Mouse (Mus musculus) thymus, adult 18-20 months (tissue): ENCODE data around the gene Cutc.
A peak's percentile ranks its signal among the peaks of the same experiment; 100 is the strongest.

Experiments used
- DNase-seq, 2 experiments: peaks; one replicate each; pipeline ENCODE4 v3.0.0; 2022; ENCODE audit warnings: mixed read lengths in 2 of 2

The Cutc gene

DNA sequence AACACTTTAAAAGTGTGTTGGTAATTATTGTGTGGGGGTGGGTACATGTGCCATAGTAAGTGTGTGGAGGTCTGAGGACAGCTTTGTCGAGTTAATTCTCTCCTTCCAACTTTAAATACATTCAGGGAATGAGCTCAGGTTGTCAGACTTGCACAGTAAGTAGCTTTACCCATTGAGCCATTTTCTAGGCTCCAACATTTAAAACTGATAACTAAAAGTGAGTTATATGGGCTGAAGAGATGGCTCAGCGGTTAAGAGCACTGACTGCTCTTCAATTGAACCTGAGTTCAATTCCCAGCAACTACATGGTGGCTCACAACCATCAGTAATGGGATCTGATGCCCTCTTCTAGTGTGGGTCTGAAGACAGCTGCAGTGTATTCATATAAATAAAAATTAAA, 1.4 kb downstream of the Cutc start:
- DNase-seq: no peak

DNA sequence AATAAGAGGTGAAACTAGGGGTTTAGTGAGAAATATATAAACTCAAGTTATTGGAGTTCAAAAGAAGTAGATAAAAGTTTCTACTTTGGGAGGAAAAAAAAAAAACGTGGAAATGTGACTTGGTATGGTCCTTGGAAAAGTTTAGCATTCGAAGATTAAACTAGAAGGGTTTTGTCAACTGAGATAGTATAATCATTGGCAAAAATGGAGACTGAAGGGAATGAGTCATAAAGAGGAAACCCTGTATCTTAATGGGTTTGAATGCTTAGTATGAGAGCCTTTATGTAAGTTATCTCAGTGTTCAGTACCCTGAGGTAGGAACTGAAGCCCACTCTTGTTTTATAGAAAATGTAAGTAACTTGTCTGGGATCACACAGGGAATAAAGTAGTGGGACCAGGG, 2.1 kb downstream of the Cutc start:
- DNase-seq: no peak

DNA sequence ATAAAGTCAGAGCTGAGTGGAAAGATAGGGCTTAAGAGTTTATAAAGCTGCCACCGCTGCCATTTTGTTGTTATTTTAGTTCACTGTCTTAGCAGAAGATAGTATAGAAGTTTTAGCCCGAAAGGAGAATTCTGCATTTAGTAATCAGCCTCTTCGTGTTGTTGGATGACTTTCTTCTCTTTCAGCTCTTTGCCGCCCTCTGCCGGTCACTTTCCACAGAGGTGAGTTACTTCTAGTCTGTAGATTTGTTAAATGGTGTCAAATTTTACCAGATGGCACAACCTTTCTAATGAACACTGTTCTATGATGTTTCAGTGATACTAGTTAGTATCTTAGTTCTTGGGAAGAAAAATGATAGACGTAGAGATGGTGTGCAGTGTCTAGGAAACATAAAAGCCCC, 7.7 kb downstream of the Cutc start:
- peak; percentile 36 to 37 for DNase-seq

DNA sequence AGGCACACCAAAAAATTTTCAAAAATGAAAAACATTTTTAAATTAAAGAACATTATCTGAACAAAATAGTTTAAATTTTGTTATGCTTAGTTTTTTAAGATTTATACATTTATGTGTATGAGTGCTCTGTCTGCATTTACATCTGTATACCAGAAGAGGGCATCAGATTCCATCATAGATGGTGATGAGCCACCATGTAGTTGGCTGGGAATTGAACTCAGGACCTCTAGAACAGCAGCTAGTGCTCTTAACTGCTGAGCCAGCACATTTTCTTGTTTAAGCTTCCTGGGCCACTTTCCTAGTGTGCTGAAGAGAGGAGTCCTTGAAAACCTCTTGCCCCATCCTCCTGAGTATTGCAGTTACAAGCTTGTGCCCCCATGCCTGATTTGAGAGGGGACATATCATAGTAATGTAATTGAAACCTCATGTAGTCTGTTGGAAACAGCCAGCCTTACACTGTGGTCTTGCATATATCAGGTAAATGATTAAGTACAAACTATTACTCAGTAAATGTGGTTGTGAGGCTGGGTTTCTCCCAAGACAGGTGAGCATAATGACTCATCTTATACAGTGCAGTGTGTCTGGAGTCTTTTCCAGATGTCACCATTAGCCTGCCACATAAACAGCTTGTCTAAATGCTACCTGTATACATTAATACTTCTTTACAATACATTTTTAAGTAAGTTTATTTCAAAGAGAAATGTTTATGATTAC, 8.9 kb downstream of the Cutc start:
- DNase-seq: no peak

DNA sequence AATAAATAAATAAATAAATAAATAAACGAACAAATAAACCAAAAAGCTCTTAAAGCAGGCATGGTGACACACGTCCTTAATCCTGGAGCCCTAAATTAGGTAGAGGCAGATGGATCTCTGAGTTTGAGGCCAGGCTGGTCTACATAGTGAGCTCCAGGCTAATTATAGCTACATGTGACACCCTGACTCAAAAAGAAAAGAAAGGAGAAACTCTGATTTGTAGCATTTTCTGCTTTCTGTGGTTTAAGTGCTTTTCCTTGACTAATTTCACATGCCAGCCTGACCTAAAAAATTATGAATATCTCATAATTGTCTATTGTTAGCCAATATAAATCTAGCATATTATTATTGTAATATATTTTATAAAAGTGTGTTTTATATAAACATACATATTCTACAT, 9.6 kb downstream of the Cutc start:
- DNase-seq: no peak

DNA sequence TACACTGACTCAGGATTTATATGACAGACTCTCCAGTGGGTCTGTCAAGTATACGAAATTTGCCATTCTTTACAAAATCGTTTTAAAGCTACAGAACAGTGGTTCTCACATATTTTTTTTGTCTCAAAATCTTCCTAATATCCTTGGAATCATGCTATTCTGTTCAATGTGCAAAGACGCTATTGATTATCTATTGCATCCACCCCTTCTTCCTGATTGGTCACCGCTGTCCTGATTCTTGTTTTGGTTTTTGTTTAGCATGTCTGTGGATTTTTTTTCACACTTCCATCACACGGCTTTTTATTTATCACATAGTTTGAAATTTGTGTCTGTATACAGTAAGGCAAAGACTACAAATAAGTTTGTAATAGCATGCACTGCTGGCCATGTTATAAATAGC, 13.7 kb downstream of the Cutc start:
- no peak for DNase-seq

DNA sequence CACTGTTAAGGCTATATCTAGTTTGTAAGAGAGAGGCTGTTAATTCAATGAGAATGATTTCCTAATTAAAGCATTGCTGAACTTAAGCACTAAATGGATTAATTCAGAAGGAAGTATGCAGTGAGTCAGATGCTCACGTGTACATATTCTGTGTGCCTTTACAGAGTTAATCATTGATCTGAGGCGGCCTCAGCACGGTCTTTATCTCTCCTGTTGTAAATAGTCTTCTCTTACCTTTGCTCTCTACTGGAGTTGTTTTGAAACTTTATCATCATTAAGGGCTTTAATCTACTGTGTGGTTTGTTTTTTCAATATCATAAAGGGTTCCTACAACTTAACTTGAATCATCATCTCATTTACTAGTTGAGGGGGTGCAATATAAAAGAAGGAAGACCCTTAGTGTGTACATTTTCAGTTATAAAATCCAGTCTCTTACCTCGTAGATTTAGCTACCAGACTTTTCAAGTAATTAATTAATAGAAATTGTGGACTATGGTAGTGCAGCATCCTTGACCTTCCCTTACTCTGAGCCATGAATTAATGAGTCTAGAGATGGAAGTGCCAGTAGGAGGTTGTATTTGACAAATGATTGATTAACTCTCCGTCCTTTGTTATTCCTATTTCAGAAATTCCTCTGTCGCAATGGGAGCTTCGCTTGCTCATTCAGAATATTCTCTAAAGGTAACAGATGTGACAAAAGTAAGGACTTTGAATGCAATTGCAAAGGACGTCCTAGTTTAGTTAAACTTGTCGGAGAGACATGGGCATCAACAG, 14.9 kb downstream of the Cutc start:
- no peak for DNase-seq

DNA sequence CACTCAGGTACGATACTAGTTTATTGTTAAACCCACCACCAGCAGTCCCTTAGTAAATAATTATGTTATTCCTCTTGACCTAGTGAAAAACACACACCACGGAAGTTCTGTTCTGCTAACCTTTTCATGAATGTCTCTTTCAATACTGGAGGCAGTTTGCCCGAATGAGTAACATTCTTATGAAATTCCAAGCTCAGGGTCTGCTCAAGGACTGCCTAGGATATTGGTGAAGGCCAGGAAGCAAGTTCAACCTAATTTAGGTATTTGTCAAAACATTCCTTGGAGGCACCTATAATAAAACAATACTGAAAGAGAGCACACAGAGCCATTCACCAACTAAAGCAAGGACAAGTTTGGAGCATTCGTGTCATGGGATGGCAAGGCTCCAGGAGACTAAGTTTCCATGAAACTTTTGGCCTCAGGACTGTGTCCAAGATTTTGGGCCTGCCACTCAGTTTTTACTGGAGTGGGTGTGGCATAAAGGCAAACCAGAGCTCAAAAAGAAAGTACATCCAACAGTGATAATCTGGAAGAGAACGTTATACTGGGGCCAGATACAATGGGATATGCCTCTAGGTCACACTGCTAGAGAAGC, 16.7 kb downstream of the Cutc start:
- DNase-seq: no peak

DNA sequence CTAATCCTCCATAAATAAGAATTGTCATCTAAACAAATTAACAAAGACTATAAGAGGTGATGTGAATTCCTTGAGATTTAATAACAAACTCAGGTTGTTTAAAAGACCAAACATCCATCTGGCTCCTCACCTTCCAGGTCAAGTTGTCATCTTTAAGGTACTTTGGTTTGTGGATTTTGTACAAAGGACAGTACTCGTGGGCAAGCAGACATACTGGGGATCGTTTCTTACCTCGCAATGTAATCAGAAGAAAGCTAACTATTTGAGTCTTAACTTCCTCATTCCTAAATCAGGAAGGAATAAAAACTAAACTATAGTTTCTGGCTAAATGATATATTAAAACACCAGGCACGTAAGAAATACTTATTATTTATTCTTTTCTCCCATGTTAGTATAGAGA, 17.8 kb downstream of the Cutc start:
- DNase-seq: no peak

DNA sequence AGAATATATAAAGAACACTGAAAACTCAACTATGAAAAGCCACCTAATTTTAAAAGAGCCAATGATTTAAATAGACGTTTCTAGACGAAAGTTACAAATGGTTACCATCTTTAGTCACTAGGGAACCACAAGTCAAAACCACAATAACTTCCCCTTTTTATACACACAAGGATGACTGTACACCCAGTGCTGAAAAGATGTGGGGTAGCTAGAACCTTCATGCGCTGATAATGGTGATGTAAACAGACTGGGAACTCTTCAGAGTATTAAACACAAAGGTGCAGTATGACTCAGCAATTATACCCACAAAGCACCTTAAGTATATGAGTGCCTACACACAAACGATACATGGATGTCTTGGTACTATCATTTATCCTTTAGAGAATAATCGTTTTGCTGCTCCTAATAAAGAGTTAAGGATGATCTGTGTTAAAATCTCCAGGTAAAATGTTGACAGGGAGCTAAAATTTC, 18.7 kb downstream of the Cutc start:
- DNase-seq: no peak

DNA sequence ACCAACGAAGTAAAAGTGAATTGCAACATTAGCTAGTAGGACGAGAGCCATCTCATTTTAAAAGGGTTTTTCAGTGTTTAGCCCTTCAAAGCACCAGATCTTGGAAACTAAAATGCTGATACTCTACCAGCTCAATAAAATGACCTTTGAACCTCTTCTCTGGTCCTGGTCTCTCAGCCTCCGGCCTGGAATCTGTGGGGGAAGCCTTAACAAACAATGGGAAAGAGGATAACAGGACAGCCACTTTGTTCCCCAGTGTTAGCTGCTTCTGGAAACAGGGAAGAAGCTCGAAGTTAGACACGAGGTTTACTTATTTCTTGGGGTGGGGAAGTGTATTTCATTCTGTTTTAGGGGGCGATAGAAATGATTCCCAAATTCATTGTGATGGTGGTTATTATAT, 19.5 kb downstream of the Cutc start:
- DNase-seq: no peak

DNA sequence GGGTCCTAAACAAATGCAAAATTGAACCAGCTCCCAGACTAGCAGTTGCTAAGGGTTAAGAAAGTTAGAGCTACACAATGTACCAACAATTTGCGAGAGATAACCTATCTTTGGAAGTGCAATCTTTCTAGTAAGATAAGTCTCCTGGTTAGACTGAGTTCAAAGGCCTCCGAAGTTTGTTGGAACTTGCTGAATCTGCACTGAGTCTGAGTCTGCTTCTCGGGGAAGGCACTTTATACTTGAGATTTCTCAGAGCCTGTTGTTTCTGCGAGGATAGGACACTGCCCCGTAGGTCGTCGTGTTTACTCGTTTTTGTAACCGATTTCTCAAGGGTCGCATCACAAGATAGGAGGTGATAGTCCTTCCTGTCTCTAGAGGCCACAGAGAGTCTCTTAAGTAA, 22.6 kb downstream of the Cutc start:
- DNase-seq: no peak

DNA sequence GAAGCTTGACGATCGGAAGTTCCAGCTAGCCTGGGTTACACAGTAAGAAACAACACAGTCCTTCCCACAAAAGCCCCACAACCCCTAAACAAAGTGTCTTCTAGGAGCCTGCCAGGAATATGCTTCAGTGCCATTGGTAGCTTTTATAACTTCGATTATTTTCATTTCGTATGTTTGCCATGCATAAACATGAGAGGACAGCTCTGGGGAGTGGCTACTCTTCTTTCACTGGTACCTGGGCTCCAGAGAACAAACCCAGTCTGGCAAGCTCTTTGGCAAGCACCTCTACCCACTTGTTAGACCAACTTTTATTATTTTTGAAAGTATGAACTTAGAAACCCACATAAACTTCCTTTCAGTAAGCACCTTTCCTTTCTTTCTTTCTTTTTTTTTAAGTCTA, 23.8 kb downstream of the Cutc start:
- no peak for DNase-seq

DNA sequence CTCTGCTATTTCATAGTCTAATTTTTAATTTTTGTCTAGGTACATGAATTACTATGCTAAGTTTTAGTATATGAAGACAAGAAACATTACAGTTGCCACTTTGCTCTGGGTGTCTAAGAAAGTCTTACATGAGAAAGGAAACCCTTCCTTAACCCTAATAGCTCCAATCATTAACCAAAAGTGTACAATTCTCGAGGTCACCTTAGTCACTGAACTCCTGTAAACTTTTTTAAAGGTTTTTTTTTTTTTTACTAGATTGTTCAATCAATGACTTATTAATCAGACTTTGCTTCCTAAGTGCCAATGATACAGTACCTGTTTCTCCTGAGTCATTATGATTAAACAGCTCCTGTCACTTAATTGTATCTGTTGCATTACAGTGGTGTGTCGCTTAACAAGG, 24.5 kb downstream of the Cutc start:
- no peak for DNase-seq

DNA sequence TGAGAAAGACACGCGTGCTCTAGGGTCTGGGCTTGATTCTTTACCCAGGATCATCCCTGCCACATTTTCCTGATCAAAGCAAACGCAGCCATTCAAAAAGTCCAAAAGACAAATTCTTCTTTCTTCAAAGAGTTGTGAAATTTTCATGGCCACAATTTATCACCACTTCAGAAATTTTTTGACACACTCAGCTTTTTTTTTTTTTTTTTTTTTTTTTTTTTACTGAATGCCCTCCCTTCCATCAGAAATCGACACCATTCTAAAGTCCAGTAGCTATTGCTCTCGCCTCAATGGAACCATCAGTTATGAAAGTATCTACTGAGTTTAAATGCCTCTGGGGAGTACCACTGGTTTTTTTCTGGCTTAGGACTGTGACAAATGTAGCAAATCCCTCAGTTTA, 27.6 kb downstream of the Cutc start:
- no peak for DNase-seq

DNA sequence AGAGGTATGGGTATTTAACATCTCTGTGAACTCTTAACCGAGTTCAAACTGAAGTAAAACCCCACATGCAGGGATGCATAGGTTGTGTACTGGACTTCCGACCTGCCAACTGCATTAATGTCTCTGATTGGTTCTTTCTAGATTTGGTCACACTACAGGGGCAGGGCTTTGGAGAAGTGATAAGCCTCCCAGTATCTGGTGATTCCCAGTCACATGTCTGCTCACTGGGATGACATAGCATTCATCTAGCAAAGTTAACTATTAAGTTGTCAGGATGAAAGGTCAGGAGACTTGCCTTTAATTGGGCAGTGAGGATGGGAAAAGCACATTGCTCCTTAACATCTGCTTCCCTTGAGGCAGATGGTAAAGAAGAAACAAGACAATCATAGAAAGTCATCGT, 29.2 kb downstream of the Cutc start, which contains the start of gene Abcc2:
Abcc2 (plus strand) TSS at position 213 of the 400 bp plus-strand sequence.
- DNase-seq: no peak

DNA sequence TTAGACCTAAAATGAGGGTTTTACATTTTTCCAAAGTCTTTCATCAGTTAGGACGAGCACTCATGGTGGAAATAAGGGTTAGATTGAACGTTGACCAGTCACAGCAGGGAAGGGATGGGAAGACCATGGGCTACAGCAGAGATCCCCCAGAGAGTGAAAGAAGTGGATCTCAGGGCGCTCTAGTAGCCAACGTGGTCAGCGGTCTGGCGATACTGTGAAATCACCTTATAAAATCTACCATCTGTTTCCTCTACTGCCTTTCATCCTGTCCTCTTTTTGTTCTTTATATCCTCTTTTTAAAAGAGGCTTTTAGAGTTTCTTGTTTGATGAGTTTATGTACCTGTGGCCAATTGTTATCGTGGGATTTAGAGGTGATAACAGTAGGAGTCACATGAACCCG, 32.0 kb downstream of the Cutc start:
- DNase-seq: no peak

DNA sequence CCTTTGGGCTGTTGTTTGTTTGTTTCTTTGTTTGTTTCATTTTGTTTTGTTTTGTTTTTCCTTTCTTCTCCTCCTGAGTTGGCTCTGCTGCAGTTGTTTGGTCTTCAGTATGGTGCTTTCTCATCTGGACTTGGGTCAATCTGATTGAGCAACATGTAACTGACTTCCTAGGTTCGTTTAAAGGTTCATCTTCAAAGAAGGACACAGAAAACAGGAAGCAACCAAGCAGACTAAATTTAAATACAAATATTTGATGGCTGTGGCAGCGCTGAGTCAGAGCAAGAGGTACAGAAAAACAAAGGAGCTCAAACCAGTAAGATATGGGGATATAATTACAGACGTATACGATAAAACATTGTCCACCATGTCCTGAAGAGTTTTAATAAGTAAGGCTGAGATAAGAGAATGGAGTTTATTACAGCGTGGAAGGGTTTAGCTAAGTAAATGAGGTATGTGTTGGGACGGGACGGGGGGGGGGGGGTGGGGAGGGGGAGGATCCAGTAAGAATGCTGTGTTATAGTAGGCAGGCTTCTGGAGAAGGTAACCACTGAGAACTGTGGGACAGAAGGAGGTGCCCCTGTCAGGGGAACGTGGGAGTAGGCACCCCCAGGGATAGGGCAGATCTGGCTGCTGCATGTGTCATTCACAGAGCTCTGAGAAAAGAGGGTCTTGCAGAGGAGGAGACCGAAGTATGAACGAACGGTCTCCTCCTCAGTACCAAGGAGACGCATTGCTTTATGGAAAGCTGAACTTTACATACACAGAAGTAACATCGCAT, 33.6 kb downstream of the Cutc start:
- DNase-seq: no peak

DNA sequence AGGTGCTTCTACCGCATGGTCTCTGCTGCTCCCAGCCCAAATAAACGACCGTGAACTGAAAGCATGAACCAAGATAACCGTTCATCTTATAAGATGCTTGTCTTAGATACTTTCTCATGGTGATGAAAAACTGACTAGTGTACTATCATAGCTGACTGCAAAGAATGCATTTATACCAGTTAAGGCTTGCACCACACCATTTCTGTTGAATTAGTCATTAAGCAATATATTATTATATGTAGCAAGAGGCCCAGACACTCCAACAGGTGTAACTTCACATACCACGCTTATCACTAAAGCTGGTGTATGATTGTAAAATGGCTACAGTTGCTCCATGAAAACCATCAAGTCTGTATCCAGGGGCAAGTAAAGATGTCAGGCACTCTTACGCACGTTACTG, 37.0 kb downstream of the Cutc start:
- DNase-seq: no peak

DNA sequence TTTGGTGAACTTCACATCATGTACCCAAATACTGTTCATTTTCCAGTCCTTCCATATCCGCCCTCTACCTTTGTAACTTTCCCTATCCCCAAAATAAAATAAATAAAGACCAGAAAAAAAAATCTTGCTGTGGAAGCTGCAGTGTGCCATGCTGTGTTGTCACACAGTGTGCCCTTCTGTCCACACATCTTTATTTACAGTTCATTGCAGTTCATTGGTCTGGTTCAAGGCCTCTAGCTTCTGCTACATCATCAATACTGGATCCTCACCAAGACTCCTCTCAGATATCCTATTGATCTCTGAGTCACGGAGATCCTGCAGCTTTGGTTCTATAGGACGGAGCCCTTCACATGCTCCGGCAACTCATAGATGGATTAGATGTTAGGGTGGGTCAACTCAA, 39.7 kb downstream of the Cutc start:
- no peak for DNase-seq

DNA sequence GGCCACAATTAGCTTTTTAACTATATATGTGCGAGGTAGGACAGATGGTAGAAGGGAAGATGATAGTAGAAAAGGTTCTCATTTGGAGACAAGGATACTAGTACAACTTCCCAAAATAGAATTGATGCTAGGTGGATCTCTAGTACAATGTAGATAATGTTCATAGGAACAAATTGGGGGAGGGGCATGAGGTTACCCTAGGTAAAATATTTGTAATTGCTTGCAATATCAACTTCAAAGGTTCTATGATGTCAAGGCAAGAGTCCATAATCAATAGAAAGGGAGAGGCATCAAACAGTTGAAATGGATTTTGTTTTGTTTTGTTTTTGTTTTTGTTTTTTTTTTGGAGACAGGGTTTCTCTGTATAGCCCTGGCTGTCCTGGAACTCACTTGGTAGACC, 41.2 kb downstream of the Cutc start:
- DNase-seq: no peak

DNA sequence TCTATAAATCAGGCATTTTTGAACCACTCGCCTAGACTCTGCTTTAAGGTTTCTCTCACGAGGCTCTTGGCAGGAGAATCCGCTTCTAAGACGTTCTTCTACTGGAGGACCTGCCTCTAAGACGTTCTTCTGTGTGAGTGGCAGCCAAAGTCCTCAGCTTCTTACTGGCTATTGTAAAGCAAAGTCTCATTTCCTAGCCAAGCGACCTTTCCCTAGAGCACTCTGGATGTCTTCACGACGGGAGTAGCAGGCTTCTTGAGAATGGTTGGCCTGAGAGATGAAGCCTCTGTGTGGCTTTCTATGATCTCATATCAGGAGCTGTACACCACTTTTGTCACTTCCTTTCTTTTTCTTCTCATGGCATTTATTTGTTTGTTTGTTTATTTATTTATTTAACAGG, 42.7 kb downstream of the Cutc start:
- DNase-seq: no peak

DNA sequence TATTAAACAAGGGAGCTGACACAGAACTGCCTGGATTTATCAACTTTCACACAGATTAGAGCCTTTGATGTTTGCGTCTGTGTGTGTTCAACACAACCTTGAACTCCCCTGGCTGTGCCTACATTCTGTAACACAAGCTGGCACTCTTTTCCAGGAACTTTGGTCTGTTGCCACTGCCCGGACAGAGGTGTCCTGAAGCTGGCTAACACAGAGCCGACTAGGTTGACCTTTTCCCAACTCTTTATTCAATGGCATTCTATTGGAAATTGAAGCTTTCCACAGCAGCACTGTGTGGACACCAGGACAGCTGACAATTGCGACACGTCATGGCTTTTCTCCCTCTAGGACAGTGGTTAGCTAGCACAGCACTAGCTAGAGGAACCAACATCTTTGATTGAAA, 44.4 kb downstream of the Cutc start:
- DNase-seq: no peak
